Mouse (Mus musculus): ENCODE data around the gene Vmn1r46.
"Not testable (repeated sequence)": the region's sequence is repeated elsewhere in the genome, so short reads cannot be mapped to it uniquely, and the experiment has no call there.

DNA sequence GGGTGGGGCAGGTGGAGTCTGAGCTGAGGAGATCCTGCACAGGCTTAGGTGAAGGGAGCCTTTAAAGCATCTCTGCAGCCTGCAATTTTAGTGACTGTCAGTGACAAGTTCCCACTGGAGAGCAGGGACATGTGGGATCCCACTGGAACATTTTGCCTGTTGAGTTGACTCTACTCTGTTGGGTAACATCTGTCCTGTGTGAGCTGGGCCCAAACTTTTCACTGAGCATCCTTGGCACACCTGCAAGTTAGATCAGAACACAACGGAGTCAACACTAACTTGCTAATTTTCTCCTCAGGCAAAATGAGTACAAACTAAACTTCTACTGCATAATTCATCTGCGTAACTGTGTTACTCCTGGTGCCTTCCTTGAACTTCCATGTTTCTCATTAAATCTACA lies 28.6 kb upstream of the Vmn1r46 start, which contains the start of gene Vmn1r45:
- not testable (repeated sequence) for TF ChIP-seq BHLHE40 (IDR thresholded peaks at IDR 0.05; ENCODE audit: low read depth, low read length); CTCF (conservative IDR thresholded peaks at IDR 0.05 in 1 of 2, IDR thresholded peaks at IDR 0.05 in 1 of 2; ENCODE audit: low read depth in 2 of 2, low read length in 2 of 2); TBP (conservative IDR thresholded peaks at IDR 0.05; ENCODE audit: low read depth, low read length); ZNF384 (IDR thresholded peaks at IDR 0.05; ENCODE audit: low read depth, low read length)

All from CH12.LX (cell line).